Mouse (Mus musculus) gastrocnemius, adult 2 months (tissue): ENCODE measurements around the gene Fbxo36. TPM values are rescaled to one million over a fixed set of nuclear protein-coding genes. Genes with fewer than 3 reads are reported as not detected.
A peak's percentile ranks its signal among the peaks of the same experiment; 100 is the strongest.

Experiments
- DNase-seq: peaks from one replicate; pipeline ENCODE4 v3.0.0; 2022
- H3K27ac ChIP-seq: fragments of 200-600 bp; 2 replicates; pipeline ENCODE4 v1.8.1; 2022; ENCODE audit warnings: mild to moderate bottlenecking
- H3K4me3 ChIP-seq: fragments of 200-600 bp; 2 replicates; pipeline ENCODE4 v1.8.1; 2022; ENCODE audit warnings: mild to moderate bottlenecking, moderate library complexity
- CTCF ChIP-seq: fragments of 200-600 bp; IDR thresholded peaks from 2 replicates; pipeline ENCODE4 v1.8.1; 2022; ENCODE audit warnings: antibody characterized with exemption, mild to moderate bottlenecking, moderate library complexity
- intact Hi-C: fragments of 180-260 bp; cut with DNase I; formaldehyde crosslinking; loops from one replicate; pipeline ENCODE4 v1.15.1; 2025
- total RNA-seq, 2 experiments: library from RNA; stranded (reverse); gene quantifications; 2 replicates each; pipeline ENCODE4 v1.2.3; 2021

The Fbxo36 gene
- total RNA-seq, 2 experiments from 2014 or later, result 1.9 to 4.1 TPM

DNA sequence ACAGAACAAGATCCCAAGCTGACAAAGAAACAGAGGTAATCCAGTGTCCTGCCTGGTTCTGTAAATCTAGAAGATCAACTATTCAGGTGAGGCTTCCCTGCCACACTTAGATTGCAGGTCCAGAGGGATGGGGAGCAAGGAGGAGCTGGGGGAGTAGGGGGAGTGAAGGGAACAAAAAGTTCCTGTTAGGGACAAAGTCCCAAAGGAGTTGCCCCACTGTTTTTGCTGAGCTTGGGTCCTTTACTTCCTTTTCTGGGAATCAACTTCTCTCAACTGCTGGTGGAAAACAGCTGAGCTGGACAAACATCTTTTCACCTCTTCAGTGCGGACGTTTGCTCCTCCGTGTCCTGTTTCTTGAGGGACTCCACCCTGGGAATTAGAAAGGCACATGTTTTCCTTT is 106.3 kb downstream of the Fbxo36 start:
- intact Hi-C loops, result no loop called here
- Histone ChIP-seq H3K4me3 (no peak overlapping the region), H3K27ac (no peak overlapping the region)
- TF ChIP-seq CTCF, result no peak
- peak; percentile 16 for DNase-seq

DNA sequence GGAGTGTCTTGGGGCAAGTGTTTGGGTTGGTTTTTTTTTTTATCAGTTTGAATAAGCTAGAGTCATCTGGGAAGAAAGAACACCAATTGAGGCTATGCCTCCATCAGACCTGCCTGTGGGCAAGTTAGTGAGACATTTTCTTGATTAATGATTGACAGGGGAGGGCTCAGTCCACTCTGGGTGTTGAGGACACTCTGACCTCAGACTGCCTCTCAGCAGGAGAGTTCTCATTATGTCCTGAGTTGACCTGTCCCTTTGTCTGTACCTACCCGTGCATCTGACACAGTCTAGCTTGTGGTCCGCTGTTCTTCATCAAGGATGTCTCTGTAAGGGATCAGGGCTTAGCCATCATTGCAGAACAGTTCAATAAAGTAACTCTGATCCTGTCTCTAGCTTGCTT is 107.7 kb downstream of the Fbxo36 start:
- TF ChIP-seq CTCF, result no peak

More for the DNA sequence above, 107.7 kb downstream of the Fbxo36 start:
- no peak overlapping the region for H3K27ac ChIP-seq
- no peak overlapping the region for H3K4me3 ChIP-seq
- intact Hi-C loops, result no loop called here
- no peak for DNase-seq

Other genes starting within 250 kb of the Fbxo36 start
- not detected for gene Dner, start 143.6 kb upstream of the Fbxo36 start, total RNA-seq
- gene Trip12, start 675 bp downstream of the Fbxo36 start, total RNA-seq, result 100 to 1,000 TPM; 194 to 206 TPM
- under 1 TPM in 1 of 2 experiments, not detected in 1; 0.20 TPM for gene Slc16a14, start 95.3 kb downstream of the Fbxo36 start, total RNA-seq